Mouse (Mus musculus): Measurements from ENCODE around the gene Gjb1. TPM values are rescaled to one million over a fixed set of nuclear protein-coding genes. Genes with fewer than 3 reads are reported as not detected.
"Not testable (repeated sequence)": the region's sequence is repeated elsewhere in the genome, so short reads cannot be mapped to it uniquely, and the experiment has no call there.

The Gjb1 gene
- polyA plus RNA-seq (2015; fragmentation: Nextera tagmentation; extraction: Ambion mirVana), result 0.49 and 1.3 TPM in 2 replicates

DNA sequence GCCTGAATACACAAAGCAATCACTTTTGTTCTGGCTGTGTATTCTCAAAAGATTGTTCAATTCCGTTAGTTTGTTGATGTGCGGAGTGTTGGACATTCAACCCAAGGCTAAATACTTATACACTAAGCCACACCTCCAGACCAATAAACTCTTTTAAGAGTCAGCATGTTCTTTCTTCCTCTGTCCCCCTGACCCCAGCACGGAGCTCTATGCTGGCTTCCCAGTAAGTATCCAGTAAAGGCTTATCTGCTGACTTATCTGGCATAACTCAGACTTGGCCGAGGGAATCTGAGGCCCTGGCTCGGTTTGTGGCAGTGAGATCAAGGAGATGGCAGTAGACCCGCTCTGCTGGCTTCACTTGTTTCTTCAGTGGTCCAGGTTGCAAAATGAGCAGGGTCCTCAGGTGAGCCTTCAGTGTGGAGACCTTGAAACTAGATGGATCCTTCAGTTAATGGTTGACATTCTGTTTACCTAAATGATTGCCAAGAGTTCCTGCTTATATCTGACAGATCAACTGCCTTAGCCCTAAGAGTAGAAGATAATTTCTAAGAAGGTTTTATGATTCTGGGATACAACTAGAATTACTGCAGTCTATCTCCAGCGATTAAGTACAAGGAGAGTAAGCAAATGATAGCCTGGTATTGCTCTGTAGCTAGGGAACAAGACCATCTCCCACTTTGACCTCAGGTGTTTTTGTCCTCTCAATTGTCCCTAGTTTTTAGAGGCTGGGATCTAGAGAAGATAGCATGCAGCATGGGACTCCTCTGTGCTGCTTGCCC is at the start of gene Gjb1:
Gene Gjb1, plus strand, starts transcription at position 189 of the 779 bp plus-strand sequence.
- ATAC-seq (ENCODE audit: borderline replicate concordance, extremely low read depth, low FRiP score, low TSS enrichment), result no peak
- H3K4me3 ChIP-seq, result no peak within 1 kb of the TSS
- H3K27me3 ChIP-seq, result peaks cover 9% of the 10 kb centered on the region; the same call in 1 of the 2 replicates
- WGBS, result 63% methylated on average over 7 of the region's 7 CpGs
- no peak within 1 kb of the TSS for H3K27ac ChIP-seq
- H3K36me3 ChIP-seq, result no peaks in the 10 kb centered on the region
- no peaks in the 10 kb centered on the region for H3K9me3 ChIP-seq
- H3K4me1 ChIP-seq, result no peaks in the 10 kb centered on the region
- no peak within 1 kb of the TSS for H3K4me2 ChIP-seq
- H3K9ac ChIP-seq, result no peak within 1 kb of the TSS

DNA sequence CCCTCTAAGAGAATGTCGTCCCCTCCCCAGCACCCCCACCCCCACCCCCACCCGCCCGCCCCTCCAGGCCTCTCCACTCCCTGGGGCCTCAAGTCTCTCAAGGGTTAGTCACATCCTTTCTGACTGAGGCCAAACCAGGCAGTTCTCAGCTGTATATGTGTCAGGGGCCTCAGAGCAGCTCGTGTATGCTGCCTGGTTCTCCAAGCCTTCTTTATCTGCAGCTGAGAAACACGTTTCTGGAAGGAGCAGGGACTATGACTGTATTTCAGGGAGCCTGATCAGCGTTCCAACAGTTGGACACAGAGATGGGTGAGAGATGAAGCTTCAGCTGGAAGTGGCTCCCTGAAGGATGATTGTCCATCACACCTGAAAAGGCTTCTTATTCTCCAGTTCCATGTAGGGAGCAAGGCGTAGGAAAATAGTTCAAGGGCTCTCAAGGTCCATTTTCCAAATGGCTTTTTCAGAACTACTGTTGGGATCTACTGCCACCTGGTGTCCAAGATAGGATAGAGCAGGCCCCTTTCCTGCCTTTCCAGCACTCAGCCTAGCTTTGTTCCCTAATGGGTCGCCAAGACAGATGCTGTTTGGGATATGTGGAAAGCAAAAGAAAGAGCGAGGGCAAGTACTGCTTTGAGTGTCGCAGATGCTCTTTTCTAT is 46.7 kb upstream of the Gjb1 start:
- 17% methylated on average over 8 of the region's 10 CpGs for WGBS
- no peaks in the 10 kb centered on the region for H3K36me3 ChIP-seq
- H3K9ac ChIP-seq, result no peak overlapping the region
- no peak for ATAC-seq (ENCODE audit: borderline replicate concordance, extremely low read depth, low FRiP score, low TSS enrichment)
- H3K27ac ChIP-seq, result peak overlapping the region; percentile 32
- H3K4me3 ChIP-seq, result no peak overlapping the region
- no peaks in the 10 kb centered on the region for H3K27me3 ChIP-seq
- peak overlapping the region; percentile 23; the same call in 1 of the 2 replicates for H3K4me2 ChIP-seq
- H3K4me1 ChIP-seq, result peaks cover 6% of the 10 kb centered on the region; the same call in 1 of the 2 replicates
- no peaks in the 10 kb centered on the region for H3K9me3 ChIP-seq

DNA sequence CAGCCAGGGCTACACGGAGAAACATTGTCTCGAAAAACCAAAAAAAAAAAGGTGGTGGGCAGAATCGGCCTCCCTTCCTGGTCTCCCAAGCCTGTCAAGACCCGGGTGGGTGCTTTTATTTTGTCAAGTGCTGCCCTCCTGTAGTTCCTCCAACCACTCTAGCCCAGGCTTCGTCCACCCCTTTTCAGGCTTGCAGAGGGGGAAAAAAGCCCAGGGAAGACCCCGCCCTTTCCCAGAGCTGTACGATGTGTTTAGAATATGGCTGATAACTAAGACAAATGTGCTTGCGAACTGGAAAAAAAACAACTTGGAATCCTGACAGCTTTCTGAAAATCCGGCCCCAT is 44.2 kb upstream of the Gjb1 start:
- peaks cover 6% of the 10 kb centered on the region; the same call in 1 of the 2 replicates for H3K4me1 ChIP-seq
- peak; percentile 62; the same call in 1 of the 2 replicates for ATAC-seq (ENCODE audit: borderline replicate concordance, extremely low read depth, low FRiP score, low TSS enrichment)
- H3K9ac ChIP-seq, result peak overlapping the region; percentile 19; the same call in 1 of the 2 replicates
- no peaks in the 10 kb centered on the region for H3K9me3 ChIP-seq
- H3K4me2 ChIP-seq, result peak overlapping the region; percentile 50
- H3K4me3 ChIP-seq, result peak overlapping the region; percentile 28
- no peaks in the 10 kb centered on the region for H3K27me3 ChIP-seq
- no peaks in the 10 kb centered on the region for H3K36me3 ChIP-seq
- WGBS, result 31% methylated on average over 9 of the region's 9 CpGs
- H3K27ac ChIP-seq, result peak overlapping the region; percentile 92

DNA sequence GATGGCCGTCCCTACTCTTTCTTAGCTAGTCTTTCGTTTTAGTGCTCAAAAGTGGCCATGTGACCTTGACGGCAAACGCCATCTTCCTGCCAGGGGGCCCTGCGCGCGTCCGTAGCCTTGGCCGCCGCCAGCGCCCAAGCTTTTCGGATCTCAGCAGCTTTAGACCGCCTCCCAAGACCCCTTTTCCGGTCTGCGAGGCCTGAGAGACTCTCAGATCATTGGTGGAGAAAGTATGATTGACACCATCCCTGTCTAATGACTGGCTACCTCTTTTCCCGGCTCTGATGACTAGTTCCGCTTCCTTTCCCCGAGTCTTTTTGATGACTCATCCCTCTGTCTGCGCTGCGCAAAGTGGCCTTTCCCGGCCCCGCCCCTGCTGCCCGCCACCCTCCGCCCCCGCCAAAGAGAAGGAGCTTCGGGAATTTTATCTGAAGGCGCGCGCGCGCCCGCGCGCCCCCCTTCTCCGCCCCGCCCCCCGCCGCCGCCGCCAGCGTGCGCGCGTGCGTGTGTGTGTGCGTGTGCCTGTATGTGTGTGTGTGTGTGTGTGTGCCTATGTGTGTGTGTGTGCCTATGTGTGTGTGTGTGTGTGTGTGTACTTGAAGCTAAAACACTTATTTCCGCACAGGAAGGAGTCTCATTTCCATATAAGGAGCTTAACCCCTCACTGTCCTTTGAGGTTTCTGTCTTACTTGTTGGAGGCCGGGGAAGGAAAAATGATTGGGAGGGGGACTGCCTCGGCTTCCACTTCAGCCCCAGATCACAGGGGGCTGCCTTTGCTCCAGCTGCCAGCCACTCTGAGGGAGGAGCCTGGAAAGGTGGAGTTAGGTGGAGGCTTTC is 43.6 kb upstream of the Gjb1 start:
- Histone ChIP-seq H3K4me1 (peaks cover 6% of the 10 kb centered on the region; the same call in 1 of the 2 replicates), H3K27me3 (no peaks in the 10 kb centered on the region), H3K27ac (peak overlapping the region; percentile 92), H3K9ac (peak overlapping the region; percentile 38), H3K9me3 (no peaks in the 10 kb centered on the region), H3K4me2 (peak overlapping the region; percentile 57), H3K4me3 (peak overlapping the region; percentile 37), H3K36me3 (no peaks in the 10 kb centered on the region)
- 15% methylated on average over 35 of the region's 49 CpGs for WGBS
- peak; percentile 97 for ATAC-seq (ENCODE audit: borderline replicate concordance, extremely low read depth, low FRiP score, low TSS enrichment)

DNA sequence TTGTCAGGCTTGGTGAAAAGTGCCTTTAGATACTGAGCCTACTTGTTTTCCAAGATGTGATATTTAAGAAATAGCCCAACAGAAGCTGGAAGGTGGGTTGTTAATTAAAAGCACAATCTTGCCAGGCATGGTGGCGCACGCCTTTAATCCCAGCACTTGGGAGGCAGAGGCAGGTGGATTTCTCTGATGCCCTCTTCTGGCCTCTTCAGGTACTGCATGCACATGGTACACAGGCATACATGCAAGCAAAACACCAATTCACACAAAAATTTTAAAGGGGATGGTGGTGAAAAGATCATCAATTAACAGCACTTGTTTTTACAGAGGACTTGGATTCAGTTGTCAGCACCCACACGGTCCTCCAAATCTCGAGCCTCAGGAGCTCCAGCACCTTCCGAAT is 41.6 kb upstream of the Gjb1 start:
- Histone ChIP-seq H3K9me3 (no peaks in the 10 kb centered on the region), H3K4me3 (no peak overlapping the region), H3K27ac (no peak overlapping the region), H3K9ac (no peak overlapping the region), H3K36me3 (no peaks in the 10 kb centered on the region), H3K4me1 (peaks cover 6% of the 10 kb centered on the region; the same call in 1 of the 2 replicates), H3K27me3 (no peaks in the 10 kb centered on the region), H3K4me2 (no peak overlapping the region)
- WGBS, result 87% methylated on average over 5 of the region's 5 CpGs
- no peak for ATAC-seq (ENCODE audit: borderline replicate concordance, extremely low read depth, low FRiP score, low TSS enrichment)

DNA sequence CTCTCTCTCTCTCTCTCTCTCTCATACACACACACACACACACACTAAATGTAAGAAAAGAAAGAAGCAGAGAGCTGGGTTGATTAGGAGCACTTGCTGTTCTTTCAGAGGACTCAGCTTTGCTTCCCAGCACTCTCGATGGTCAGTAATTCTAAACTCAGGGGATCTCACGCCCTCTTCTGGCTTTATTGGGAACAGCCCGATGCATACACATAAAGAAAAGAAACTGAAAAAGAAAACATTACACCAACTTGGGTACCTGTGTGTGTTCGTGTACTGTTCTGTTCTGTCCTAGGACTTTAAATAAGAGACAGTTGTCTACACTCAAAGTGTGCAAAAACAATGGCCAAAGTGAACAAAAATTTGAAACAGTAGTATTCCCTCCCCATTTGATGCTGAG is 37.5 kb upstream of the Gjb1 start:
- Histone ChIP-seq H3K9ac (no peak overlapping the region), H3K27me3 (no peaks in the 10 kb centered on the region), H3K4me3 (no peak overlapping the region), H3K9me3 (no peaks in the 10 kb centered on the region), H3K27ac (no peak overlapping the region), H3K4me1 (no peaks in the 10 kb centered on the region), H3K4me2 (no peak overlapping the region), H3K36me3 (no peaks in the 10 kb centered on the region)
- 47% methylated on average over 4 of the region's 4 CpGs for WGBS
- ATAC-seq (ENCODE audit: borderline replicate concordance, extremely low read depth, low FRiP score, low TSS enrichment), result no peak

DNA sequence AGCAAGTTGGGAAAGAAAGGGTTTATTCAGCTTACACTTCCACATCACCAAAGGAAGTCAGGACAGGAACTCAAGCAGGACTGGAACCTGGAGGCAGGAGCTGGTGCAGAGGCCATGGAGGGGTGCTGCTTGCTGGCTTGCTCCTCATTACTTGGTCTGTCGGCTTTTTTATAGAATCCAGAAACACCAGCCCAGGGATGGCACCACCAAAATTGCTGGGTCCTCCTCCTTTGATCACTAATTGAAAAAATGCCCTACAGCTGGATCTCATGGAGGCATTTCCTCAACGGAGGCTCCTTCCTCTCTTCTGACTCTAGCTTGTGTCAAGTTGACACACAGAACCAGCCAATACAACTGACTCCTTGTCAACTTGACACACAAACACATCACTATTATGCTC is 33.3 kb upstream of the Gjb1 start:
- not testable (repeated sequence) for H3K9me3 ChIP-seq; H3K36me3 ChIP-seq; H3K27ac ChIP-seq; H3K27me3 ChIP-seq; H3K4me3 ChIP-seq; H3K4me2 ChIP-seq; H3K9ac ChIP-seq; ATAC-seq (ENCODE audit: borderline replicate concordance, extremely low read depth, low FRiP score, low TSS enrichment); H3K4me1 ChIP-seq
- 59% methylated on average over 2 of the region's 2 CpGs for WGBS

DNA sequence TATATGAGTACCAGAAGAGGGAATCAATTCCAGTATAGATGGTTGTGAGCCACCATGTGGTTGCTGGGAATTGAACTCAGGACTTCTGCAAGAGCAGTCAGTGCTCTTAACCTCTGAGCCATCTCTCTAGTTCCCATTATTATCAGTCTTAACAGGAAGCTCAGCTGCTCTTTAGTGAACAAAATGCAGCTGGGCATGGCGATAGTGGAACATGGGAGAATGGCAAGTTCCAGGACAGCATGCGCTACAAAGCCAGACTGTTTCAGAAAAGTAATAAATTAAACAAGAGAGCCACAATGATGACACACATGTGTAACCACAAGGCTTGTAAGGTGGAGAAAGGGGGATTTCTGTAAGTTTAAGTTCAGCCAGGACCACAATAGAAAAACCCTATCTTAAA is 30.7 kb upstream of the Gjb1 start:
- Histone ChIP-seq H3K27me3 (no peaks in the 10 kb centered on the region), H3K36me3 (no peaks in the 10 kb centered on the region), H3K4me3 (no peak overlapping the region), H3K9me3 (no peaks in the 10 kb centered on the region), H3K4me2 (no peak overlapping the region), H3K9ac (no peak overlapping the region), H3K4me1 (no peaks in the 10 kb centered on the region), H3K27ac (no peak overlapping the region)
- no peak for ATAC-seq (ENCODE audit: borderline replicate concordance, extremely low read depth, low FRiP score, low TSS enrichment)
- 78% methylated on average over 2 of the region's 2 CpGs for WGBS

DNA sequence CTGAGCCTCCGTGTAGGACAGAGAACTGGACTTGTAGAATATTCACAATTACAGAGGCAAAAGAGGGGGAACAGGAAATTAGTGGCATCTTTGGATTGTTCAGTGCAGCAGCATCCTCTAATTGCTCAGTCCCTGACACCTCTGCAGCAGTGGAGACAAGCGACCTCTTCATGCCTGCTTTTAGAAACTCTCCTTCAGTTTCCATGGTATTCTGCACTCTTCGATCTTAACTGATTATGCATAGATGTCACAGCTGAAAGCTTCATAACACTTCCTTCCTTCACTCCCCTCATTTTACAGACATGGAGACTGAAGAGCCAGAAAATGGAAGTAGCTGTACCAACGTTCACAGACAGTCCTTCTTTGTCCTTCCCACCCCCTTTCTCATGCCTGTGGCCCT is 29.7 kb upstream of the Gjb1 start:
- no peak for ATAC-seq (ENCODE audit: borderline replicate concordance, extremely low read depth, low FRiP score, low TSS enrichment)
- Histone ChIP-seq H3K36me3 (no peaks in the 10 kb centered on the region), H3K9ac (no peak overlapping the region), H3K9me3 (no peaks in the 10 kb centered on the region), H3K4me3 (no peak overlapping the region), H3K27ac (no peak overlapping the region), H3K4me2 (no peak overlapping the region), H3K4me1 (no peaks in the 10 kb centered on the region), H3K27me3 (no peaks in the 10 kb centered on the region)
- 44% methylated on average over 4 of the region's 4 CpGs for WGBS

DNA sequence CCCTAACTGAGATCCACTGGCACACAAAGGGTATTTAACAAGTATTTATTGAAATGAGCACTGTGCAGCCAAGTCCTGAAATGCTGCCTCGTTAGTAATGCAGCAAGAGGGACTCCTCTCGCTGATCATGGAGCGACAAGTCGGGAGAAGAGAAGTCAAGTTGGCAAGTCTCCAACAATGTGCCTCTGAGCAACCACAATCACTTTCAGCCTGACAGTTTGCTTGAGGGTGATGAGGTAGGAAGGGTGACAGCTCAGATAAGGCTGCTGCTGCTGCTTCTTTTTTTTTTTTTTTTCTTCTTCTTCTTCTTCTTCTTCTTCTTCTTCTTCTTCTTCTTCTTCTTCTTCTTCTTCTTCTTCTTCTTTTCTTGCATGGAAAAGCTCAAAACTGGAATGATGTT is 25.0 kb upstream of the Gjb1 start:
- Histone ChIP-seq H3K9me3 (no peaks in the 10 kb centered on the region), H3K4me1 (no peaks in the 10 kb centered on the region), H3K4me3 (no peak overlapping the region), H3K9ac (no peak overlapping the region), H3K36me3 (no peaks in the 10 kb centered on the region), H3K27me3 (no peaks in the 10 kb centered on the region), H3K4me2 (no peak overlapping the region), H3K27ac (no peak overlapping the region)
- WGBS, result 33% methylated on average over 4 of the region's 4 CpGs
- ATAC-seq (ENCODE audit: borderline replicate concordance, extremely low read depth, low FRiP score, low TSS enrichment), result no peak

DNA sequence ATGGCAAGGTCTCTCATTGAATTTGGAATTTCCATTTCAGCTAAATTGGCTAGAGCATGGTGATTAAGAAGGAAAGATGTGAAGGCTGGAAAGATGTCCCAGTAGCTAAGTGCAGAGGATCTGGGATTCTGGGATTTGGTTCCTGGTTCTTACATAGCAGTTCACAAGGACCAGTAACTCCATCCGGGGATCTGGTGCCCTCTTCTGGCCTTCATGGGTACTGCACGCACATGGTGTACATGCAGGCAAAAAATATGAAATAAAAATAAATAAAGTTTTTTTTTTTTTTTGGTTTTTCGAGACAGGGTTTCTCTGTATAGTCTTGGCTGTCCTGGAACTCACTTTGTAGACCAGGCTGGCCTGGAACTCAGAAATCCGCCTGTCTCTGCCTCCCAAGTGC is 17.3 kb upstream of the Gjb1 start:
- WGBS, result 59% methylated on average over 4 of the region's 4 CpGs
- not testable (repeated sequence) for ATAC-seq (ENCODE audit: borderline replicate concordance, extremely low read depth, low FRiP score, low TSS enrichment); H3K9me3 ChIP-seq; H3K4me2 ChIP-seq; H3K9ac ChIP-seq; H3K27ac ChIP-seq; H3K36me3 ChIP-seq; H3K4me3 ChIP-seq; H3K4me1 ChIP-seq; H3K27me3 ChIP-seq

DNA sequence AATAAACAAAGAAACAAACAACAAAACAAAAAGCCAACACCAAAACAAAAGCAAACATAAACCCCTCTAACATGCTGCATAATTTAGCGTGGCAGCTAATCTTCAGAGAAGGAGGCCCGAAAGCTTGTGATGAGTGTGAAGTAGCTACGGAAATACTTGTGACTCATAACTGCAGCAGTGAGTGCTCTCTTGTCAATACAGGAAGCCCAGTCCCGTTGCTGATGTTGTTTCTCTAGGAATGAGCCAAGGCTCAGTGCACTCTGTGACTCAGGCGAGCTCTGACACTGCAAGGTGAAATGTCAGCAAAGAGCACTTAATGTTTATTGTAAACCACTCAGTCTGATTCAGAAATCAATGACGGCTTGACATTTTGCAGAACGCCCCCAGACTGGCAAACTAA is 7.2 kb upstream of the Gjb1 start:
- Histone ChIP-seq H3K4me2 (no peak overlapping the region), H3K9ac (no peak overlapping the region), H3K9me3 (no peaks in the 10 kb centered on the region), H3K27ac (no peak overlapping the region), H3K36me3 (no peaks in the 10 kb centered on the region), H3K4me1 (no peaks in the 10 kb centered on the region), H3K4me3 (no peak overlapping the region), H3K27me3 (no peaks in the 10 kb centered on the region)
- ATAC-seq (ENCODE audit: borderline replicate concordance, extremely low read depth, low FRiP score, low TSS enrichment), result no peak
- WGBS, result 33% methylated on average over 7 of the region's 7 CpGs

Measured in lung, embryonic 15.5 days (tissue).